Mouse (Mus musculus): Measurements from ENCODE around the gene Sult2a1. TPM values are rescaled to one million over a fixed set of nuclear protein-coding genes. Genes with fewer than 3 reads are reported as not detected.

Sult2a1 gene
- not detected in 2 replicates for total RNA-seq (2023)

DNA sequence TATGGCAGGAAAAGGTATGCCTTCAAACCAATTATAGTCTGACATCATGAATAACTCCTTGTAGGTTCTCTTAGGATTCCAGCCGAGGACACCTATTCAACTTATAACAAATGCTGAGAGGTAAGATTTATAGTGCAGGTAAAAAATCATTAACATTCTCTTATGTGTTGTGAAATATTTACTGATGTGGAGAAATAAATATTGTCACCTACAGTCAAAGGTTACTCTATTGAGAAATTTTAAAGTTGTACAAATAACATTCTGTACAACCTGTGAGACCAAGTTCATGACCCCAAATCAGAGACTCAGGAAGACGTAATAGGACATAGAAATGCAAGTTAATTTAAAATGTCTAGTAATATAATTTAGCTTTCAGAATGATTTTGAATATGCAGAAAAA, at the start of gene Sult2a1:
Gene Sult2a1 (minus strand): TSS at position 101 of the 400 bp plus-strand sequence.

Other genes starting within 250 kb of the Sult2a1 start
- not detected in 2 replicates for gene Sult2a5, start 213.4 kb downstream of the Sult2a1 start, total RNA-seq (2023)
- not detected in 2 replicates for gene Sult2a2, start 103.9 kb downstream of the Sult2a1 start, total RNA-seq (2023)
- not detected in 2 replicates for gene Sult2a4, start 152.2 kb upstream of the Sult2a1 start, total RNA-seq (2023)